Mouse (Mus musculus) cerebellum, adult 11-12 months (tissue): Measurements from ENCODE around the gene Aimp2.

Source experiments
- DNase-seq: peaks from one replicate; pipeline ENCODE4 v3.0.0; 2022

Aimp2 gene

DNA sequence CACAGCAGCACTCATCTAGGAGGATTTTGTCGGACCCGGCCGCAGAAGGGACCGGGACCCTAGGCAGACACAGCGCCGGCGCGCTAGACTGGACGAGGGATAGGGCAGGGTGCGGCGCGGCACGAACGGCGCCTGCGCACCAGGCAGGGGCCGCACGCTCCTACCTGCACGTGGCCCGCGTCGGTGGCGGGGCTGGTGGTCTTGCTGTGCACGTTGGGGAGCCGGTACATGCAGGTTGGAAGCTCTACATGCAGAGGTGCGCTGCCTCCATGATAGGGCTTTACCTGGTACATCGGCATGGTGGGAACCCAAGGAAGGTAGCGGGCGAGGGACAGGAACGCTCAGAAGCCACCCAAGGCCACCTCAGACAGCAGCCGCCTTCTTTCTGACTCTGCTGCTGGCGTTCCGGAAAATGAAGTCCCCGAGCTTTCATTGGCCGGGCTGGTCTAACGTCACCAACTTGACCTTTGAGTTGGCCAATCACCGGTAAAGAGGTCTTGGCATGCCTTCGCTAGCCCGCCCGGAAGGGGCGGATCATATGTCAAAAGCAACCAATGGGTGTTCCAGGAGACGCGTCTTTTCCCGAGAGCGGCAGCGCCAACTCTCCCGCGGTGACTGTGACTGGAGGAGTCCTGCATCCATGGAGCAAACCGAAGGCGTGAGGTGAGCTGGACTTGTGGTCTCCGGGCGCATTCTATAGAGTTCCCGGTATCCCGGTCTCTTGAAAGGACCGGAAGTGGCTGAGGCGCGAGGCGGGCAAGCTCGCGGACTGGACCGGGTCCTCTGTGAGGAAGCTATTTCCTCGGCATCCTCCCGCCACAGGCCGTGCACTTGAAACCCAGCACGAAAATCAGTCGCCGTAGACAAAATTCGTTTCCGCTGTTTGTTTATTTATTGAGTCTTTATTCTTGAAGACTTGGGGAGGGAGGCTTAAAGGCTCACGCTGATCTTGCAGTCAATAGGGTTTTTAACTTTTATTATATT is at the start of gene Aimp2, which contains the start of gene Pms2:
Gene Aimp2 (minus strand): TSS at position 431 of the 984 bp plus-strand sequence.
Gene Pms2 (plus strand): TSS at position 548 of the 984 bp plus-strand sequence.
- peak; percentile 97 for DNase-seq

DNA sequence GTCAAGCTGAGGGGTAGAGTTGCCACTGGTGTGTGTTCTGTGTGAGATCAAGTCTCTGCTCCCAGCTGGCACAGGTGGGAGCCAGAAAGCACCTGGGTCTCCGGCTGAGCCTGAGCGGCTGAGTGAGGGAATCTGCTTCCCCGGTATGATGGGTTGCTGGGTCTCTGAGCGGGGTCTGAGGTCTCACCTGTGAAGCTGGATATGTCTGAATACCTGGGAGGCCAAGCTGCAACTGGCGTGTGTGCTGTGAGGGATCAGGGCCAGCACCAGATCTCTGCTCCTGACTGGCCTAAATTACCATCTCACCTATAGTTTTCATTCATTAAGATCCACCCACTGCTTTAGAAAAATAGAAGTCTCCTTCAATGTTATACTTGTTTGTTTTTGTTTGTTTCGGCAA is 47.5 kb upstream of the Aimp2 start:
- DNase-seq, result no peak

DNA sequence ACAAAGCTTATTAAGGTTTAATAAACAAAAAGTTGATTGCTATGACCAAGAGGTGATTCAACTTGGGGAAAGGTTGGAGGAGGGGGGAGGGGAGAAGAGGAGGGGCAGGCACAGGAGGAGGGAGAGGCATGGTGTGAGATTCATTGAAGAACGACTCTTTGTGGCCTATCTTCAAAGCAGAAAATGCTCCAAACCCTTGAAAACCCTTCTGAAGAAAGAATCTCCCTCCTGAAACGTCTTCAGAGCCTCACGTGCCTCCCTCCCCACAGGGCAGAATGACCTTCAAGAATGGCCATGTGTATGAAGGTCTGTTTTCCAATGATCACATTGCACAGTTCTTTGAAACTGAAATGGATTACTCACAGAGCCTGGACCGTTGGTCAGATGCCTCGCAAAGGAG is 40.4 kb upstream of the Aimp2 start:
- DNase-seq, result no peak

DNA sequence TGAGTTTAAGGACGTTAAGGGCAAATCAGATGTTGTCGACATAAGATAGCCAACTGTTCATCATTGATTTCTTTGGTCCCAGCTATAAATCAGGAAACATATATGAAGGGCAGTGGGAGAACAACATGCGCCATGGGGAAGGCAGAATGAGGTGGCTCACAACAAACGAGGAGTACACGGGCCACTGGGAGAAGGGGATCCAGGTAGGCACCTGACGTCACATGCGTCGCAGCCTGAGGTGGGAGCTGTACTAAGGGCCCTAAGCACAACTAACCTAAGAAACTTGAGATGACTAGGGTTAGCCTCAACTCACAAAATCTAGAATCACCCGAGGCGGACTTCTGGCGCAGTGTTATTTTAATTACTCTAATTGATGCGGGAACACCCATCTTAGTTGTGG is 38.7 kb upstream of the Aimp2 start:
- DNase-seq, result no peak

DNA sequence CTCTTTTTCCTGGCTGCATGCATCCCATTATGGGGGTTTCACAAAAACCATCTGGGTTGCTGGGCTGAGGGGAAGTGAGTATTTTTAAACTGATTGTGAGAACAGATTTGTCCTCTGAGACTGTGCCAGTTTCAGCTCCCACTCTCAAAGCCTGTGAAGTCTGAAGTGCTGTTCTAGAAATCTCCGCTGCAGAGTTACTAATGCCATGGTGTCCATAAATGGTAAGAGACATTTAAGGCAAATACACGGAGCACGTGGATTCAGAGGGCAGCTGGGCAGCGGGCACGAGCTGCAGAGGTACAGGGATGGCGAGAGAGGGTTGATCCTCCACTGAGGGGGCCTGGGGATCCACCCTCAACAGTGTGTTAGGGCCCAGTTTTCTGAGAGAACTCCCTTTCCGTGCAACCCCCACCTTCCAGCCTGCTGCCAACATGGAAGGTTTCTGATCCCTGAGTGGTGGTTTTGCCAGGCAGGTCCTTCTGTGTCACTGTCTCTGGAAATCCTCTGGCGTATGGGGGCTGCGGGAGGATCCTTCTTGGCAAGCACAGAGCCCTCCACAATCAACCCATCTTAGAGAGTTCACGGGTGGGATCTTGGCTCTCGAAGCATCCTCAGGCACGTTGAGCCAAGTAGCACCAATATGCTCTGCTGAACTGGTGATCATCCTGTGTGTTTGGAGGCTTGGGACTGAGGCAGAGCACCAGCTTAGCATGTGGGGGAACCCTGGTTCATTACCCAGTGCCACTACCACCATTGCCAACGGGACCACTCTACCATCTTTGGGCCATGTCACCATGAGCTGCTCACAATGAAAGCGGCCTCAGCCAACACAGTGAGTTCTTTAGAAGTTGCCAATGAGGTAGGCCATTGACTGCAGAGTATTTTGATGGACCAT is 33.8 kb upstream of the Aimp2 start:
- DNase-seq, result no peak

DNA sequence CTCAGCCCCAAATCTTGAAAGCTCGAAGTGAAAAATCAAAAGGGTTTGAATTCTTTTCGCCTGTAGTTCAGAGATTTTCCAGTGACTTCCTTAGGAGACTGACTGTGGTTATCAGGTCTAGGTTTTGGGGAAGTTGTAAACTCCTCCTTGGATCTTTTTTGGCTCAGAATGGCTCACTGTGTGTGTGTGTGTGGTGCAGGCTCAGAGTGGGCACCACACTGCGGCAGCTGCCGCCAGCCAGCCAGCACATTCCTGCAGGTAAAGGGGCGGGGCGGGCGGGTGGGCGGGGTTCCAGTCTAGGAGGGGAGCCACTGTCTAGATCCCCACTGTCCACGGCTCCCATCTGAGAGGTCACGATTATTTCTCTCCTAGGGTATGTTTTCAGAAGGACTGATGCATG is 31.9 kb upstream of the Aimp2 start:
- no peak for DNase-seq

DNA sequence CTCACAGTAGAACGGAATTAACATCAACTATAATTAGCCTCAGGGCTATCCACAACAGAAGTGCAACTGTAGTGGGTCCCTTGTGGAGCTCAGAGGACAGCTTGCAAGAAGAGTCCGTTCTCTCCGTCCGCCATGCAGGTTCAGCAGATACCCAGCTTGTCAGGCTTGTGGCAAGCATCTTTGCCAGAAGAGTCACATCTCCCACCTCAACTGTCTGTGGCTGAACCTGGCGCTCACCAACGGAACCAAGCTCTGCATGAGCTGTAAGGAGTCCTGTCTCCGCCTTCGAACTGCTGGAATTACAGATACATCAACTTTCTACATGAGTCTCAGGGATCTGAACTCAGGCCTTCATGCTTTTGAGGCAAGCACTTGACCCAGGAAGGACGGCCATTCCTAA is 26.5 kb upstream of the Aimp2 start:
- DNase-seq, result no peak

DNA sequence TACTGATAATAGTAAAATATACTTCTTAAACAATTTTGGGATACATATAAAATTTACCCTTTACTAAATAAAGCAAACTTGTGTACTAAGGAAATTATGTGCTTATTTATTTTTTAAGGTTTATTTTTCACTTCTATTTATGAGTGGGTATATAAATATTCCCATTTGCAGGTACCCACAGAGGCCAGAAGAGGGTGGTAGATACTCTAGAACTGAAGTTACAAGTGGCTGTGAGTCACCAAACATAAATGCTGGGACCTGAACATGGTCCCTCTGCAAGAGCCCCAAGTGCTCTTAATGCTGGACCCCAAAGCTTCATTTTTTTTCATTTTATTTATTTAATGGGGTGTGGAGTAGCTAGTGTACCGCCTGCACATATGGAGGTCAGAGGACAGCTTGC is 24.2 kb upstream of the Aimp2 start:
- no peak for DNase-seq

DNA sequence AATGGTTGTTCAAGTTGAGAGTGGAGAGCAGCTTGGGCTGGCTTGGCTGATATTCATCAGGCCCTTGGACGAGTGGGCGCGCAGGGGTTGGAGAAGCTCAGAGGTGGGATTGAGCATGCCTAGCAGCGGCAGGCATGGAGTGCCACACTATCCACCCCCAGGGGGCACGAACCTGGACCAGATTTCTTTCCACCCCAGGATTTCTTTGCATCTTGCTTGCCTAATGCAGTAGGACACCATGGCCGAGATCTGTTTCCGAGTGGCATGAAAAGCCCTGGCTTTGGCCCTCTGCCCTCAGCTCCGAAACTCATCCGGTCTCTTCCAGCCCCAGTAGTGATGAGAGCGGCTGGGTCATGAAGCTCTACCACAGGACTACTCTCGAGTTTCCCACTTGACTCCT is 23.8 kb upstream of the Aimp2 start:
- DNase-seq, result no peak

DNA sequence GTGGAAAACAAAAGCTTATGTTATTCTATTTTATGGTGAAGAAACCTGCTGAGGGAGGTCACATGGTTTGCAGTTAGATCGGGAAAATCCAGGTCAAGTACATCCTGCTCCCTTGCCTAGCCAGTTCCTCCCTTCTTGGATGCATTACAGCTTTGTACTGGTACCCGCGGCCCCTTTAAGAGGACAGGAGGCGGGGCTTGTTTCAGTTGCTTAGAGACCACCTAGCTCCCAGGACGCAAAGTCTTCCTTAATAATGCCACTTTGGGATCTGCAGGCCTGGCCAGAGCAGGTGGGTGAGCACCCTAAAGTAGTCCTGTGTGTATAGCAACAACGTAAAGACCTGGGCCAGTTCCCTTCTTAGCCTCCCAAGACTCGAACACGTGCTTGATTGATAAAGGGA is 23.2 kb upstream of the Aimp2 start, which contains the start of gene Rsph10b:
Gene Rsph10b (plus strand): TSS at position 205 of the 400 bp plus-strand sequence.
- no peak for DNase-seq

DNA sequence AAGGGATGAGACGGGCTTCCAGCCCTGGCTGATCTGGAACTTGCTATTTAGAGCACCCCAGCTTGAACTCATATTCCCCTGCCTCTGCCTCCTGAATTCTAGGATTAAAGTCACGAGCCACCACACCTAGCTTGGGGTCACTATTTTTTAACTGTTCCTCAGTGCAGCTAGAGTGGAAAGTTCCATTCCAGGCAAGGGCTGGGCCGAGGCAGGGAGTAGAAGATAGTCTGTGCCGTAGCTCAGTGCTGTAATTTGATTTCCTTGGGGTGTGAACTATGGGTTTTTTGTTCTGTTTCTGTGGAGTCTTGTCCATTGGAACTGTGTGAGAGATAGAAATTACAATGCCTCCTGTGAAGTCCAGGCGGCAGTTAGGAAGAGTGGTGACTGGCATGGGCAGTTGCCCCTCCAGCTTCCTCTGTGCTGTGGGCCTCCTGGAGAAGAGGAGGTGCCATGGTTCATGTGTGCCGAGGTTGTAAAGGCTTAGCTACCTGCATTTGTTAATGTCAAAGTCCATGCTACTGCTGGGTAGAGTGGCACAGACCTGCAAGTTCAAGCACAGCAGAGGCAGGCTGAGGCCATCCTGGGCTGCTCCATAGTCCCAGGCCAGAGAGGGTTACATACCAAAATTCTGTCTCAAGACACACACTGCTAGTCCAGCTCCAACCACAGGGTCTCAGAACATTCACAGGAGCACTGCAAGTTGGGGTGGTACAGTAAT is 22.4 kb upstream of the Aimp2 start:
- no peak for DNase-seq

DNA sequence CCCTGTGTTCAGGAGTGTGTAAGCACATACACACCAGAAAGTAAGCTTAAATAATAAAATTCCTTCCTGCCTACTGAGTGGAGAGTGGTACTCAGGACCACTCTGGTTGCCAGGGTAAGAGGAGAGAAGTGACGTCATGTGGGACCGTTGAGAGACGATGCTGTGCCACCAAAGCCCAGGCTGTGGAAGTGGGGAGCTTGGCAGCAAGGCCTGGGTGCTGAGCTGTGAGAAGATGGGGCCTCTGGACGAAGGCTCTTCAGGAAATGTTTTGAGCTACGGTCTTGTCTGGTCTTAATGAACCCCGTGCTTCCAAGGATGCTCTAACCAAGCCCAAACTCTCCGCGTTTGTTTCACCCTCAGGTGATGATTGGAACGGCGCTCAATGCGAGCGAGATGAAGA is 21.0 kb upstream of the Aimp2 start:
- no peak for DNase-seq

DNA sequence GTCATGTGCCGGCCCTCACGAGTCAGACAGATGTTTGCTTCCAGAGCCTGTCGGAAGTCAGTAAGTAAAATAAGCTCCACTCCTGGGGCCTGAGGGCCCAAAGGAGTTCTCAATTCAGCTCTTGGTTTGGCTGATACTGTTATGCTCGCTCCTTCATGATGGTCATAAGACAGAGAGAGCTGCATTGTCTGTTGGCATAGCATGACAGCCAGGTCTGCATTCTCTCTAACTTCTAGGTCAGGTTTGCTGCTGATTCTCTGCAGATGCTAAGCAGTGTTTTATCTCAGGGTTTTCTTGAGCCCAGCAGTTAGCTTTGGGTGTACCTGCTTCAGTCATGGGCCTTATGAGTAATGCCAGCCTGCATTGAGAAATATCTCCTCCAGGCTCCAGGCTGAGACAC is 19.6 kb upstream of the Aimp2 start:
- DNase-seq, result no peak

DNA sequence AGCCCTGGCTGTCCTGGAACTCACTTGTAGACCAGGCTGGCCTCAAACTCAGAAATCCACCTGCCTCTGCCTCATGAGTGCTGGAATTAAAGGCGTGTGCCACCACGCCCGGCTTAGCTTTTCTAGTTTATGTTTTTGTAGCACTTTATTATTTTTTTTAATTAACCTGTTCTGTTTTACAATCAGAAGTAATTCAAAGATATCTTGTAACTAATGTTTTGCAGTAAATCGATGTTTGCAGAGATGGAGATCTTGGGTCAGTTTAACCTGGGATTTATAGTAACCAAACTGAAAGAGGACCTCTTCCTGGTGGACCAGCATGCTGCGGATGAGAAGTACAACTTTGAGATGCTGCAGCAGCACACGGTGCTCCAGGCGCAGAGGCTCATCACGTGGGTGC is 18.2 kb upstream of the Aimp2 start, which contains the start of gene Gm42421:
Gene Gm42421 (plus strand): TSS at position 301 of the 400 bp plus-strand sequence.
- DNase-seq, result no peak

DNA sequence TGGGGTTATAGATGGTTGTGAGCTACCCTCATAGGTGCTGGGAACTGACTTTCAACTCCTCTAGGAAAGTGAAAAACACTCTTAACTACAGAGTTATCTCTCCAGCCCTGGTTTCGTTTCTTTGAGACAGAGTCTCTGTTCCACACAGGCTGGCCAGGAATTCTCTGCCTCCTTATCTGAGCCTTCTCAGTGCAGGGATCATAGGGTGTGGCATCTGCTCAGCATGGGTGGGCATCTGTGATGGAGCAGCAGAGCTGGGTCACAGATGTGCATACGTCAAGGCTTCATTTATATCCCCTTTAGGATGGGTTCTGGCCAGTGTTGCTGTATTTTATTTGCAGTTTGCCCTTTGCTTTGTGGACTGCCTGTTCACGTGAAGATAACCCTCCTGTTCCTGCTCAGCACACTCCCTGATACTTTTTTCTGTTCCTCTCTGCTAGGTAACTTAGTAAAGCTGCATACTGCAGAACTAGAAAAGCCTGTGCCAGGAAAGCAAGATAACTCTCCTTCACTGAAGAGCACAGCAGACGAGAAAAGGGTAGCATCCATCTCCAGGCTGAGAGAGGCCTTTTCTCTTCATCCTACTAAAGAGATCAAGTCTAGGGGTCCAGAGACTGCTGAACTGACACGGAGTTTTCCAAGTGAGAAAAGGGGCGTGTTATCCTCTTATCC is 15.3 kb upstream of the Aimp2 start:
- DNase-seq, result no peak

DNA sequence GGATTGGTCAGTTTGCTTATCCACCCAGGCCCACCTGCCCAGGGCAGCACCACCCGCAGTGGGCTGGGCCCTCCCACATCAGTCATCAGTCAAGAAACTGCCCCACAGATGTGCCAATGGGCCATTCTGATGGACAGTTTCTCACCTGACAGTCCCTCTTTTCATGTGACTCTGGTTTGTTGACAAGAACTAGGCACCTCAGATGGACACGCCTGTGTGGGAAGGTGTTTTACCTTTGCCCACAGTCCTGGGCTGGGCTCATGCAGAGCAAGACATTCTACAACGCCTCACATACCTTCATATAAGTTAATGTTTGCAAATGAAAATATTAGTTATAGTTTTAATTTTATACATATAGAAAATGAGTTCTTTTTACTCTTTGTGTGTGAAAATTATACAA is 8.5 kb upstream of the Aimp2 start:
- no peak for DNase-seq

DNA sequence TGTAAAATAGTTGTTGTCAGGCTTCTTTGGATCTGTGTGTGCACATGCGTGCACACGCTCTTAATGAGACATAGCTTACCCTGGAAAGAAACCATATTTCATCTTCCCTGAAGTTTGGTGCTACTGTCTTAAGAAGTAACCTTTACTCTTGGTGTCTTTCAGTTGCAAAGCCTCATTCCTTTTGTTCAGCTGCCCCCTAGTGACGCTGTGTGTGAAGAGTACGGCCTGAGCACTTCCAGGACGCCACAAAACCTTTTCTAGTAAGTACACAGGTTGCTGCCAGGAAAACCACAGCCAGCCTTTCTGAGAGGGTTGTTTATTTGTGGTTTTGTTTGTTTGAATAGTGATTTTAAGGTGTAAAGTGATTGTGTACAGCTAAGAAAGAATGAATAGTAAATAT is 7.8 kb upstream of the Aimp2 start:
- no peak for DNase-seq

DNA sequence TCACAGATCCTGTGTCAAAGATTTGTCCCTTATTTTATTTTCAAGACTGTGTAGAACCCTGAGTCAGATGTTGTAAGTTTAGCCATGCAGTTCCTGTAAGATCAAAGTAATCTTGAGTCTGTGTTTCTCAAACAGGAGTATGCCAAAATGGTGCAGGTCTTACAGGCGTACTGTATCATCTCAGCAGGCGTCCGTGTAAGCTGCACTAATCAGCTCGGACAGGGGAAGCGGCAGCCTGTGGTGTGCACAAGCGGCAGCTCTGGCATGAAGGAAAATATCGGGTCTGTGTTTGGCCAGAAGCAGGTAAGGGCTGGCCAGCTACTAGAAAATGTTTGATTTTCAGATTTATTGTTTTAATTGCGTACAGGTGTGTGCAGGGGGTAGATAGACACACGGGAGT is 6.6 kb upstream of the Aimp2 start:
- no peak for DNase-seq

DNA sequence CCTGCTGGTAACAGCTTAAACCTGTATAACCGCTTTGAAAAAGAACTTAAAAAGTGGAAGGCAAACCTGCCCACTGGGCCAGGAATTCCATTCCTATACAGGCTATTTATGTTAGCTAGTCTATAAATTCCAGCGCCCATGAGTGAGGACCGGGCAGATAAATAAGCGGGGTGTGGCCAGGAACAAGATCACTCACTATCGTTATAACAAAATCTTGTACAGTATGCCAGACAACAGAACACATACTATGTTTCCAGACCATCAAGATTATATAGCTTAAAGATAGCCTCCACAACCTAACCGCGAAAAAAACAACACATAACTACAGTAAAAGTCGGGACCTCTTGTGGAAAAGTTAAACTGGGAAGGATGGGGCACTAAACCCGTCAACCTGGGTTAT is 721 bp downstream of the Aimp2 start:
- DNase-seq, result no peak

DNA sequence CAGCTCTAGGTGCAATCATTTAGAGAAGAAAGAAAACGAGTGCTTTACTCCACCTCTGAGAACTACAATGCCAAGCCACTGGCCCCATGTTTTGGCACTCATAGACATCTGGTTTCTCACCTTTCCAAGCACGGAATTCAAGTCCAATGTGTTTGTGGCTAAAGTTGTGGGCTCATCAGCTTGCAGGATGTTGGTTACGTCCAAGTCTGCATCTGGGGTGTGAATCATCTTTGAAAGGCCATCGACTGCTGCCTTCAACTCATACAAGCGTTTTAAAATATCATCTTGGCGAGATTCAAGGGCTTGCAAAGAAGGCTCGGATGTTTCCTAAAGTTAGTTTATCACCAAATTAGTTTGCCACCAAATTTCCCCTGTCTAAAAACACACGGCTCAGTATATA is 3.2 kb downstream of the Aimp2 start:
- DNase-seq, result no peak

DNA sequence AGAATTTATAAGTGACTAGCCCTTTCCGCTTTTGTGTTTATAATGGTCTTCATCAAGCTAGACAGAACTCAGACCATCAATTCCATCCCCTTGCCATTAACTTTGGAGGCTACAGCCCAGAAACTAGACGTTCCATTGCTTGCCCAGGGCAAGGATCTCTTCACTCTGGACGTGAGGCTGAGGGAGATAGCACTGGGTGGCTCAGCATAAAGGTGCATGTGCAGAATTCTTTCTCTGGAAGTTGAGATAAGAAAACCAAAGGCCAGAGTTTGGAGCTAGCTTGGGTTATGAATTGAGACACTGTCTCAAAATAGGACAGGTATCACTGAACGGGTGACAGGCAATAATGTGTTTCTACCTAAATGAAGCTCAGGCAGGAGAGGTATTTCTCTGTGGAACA is 5.8 kb downstream of the Aimp2 start:
- no peak for DNase-seq

DNA sequence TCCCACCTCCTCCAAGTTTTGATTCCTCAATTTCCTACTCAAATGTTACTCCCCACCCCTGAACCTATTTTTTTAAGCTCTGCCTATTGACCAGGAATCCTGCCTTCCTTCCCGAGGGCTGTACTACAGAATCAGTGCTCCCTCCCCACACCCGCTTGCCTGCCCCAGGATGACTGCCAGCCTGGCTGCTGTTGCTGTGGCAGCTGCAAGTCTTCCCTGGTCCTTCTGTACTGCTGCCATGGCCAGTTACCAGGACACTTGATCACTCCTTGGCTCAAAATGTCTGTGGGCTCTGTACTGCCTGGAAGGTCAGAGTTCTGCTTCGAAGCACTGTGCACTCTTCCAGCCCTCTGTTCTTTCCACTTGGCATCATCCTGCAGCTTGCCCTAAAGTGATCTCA is 7.5 kb downstream of the Aimp2 start:
- peak; percentile 23 for DNase-seq
